Mouse (Mus musculus) bone marrow, adult 2 months (tissue): ENCODE measurements around the gene Zcchc17. TPM values are rescaled to one million over a fixed set of nuclear protein-coding genes. Genes with fewer than 3 reads are reported as not detected.

Experiments
- H3K27ac ChIP-seq: fragments of 200-500 bp; 2 replicates; pipeline ENCODE4 v1.5.1; 2012; ENCODE audit warnings: low read depth, mild to moderate bottlenecking, control low read depth, inconsistent platforms, low read length; ENCODE audit not compliant: control insufficient read depth, poor library complexity, insufficient read depth
- H3K4me1 ChIP-seq: fragments of 200-500 bp; 2 replicates; pipeline ENCODE4 v1.6.1; 2011; ENCODE audit warnings: low read length; ENCODE audit not compliant: control insufficient read depth, insufficient read depth
- H3K4me3 ChIP-seq: fragments of 200-500 bp; replicated peaks from 2 replicates; pipeline ENCODE3; 2011; ENCODE audit warnings: mild to moderate bottlenecking, low read depth, low read length, control low read depth; ENCODE audit not compliant: control insufficient read depth
- CTCF ChIP-seq: fragments of 200-500 bp; IDR thresholded peaks from 2 replicates; pipeline ENCODE4 v1.5.1; 2011; ENCODE audit warnings: low read length, control low read depth; ENCODE audit not compliant: control insufficient read depth, insufficient read depth
- POLR2A ChIP-seq: fragments of 200-500 bp; IDR thresholded peaks from 2 replicates; pipeline ENCODE4 v1.6.1; 2011; ENCODE audit warnings: low read depth, mild to moderate bottlenecking, control low read depth, low read length, borderline replicate concordance; ENCODE audit not compliant: control insufficient read depth
- WGBS: fragments of 180-500 bp; shearing (Covaris S2); methylation state at CpG from one replicate; pipeline ENCODE4 v1.1.7; 2018; 5-methylcytosine and 5-hydroxymethylcytosine counted together
- polyA plus RNA-seq: library from polyadenylated mRNA; stranded (reverse); fragments of >200 nt; gene quantifications from 2 replicates; pipeline ENCODE4 v1.2.4, GENCODE M21; 2011; ENCODE audit warnings: low replicate concordance; ENCODE audit not compliant: missing spikeins, insufficient read depth, insufficient read length

The Zcchc17 gene
- polyA plus RNA-seq, 1 experiment: 26.6 TPM

DNA sequence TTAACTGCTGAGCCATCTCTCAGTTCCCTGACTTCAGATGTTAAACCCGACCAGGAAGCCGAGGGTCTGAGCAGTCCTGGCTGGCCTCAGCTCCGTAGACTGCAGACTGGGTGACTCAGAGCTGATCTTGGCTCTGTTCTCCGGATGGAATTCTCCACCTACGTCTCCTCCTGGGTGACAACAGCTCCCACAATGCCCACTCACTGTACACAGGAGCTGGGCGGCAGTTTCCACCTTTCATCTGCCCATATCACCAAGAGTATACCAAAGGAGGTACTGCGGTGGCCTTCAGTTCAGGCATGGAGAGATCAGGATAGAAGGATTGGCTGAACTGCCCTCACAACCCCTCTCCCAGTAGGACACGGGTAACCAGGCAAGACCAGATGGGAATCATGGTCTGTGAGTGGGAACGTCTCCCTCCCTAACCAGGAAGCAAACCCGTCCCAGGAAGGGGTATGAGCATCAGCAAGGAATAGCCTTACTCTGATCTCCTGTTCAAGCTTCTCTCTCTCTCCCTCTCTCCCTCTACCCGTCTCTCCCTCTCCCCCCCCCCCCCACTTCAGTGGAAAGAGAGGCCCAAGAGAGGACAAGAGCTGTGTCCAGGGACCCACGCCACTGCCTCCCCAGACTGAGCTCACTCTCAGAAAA is 85.9 kb downstream of the Zcchc17 start:
- H3K4me1 ChIP-seq: no peaks in the 10 kb centered on the region
- 21% methylated on average over 12 of the region's 12 CpGs for WGBS
- TF ChIP-seq CTCF (no peak), POLR2A (no peak)
- H3K27ac ChIP-seq: no peak overlapping the region
- H3K4me3 ChIP-seq: no peak overlapping the region

DNA sequence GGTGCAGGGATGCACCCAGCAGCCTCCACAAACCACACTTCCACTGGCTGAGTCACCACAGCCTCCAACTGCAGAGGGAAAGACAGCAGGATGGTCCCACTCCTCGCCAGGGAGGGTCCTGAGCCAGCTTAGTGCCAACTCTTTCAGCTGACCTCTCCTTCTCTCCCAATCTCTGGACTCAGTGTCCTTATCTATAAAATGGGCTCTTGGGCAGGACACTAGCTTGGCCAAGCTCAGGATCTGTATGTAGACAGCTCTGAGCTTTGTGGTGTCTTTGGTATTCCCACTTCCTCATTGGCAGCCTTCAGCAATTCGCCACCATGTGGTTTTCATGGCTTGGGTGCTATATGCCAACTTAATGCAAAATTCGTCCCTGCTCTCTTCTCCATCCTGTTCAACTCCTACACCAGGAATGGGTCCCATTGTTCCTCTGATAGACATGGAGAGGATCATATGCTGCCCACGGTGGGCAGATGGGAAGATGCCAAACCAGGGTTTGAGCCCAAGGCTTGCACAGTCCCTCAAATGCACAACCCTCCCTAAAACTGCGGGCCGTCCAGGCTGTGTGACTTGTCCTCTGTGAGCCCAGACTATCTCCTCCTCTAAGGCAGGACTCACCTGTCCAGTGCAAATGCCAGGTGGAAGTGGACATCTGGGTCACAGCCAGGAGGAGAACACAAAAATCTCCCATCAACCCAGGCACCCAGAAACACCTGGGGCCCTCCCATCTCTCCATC is 89.0 kb downstream of the Zcchc17 start:
- H3K4me3 ChIP-seq: no peak overlapping the region
- no peak overlapping the region for H3K27ac ChIP-seq
- H3K4me1 ChIP-seq: no peaks in the 10 kb centered on the region; the same call in 1 of the 2 replicates
- TF ChIP-seq CTCF (no peak), POLR2A (no peak)
- WGBS: 43% methylated on average over 6 of the region's 6 CpGs

DNA sequence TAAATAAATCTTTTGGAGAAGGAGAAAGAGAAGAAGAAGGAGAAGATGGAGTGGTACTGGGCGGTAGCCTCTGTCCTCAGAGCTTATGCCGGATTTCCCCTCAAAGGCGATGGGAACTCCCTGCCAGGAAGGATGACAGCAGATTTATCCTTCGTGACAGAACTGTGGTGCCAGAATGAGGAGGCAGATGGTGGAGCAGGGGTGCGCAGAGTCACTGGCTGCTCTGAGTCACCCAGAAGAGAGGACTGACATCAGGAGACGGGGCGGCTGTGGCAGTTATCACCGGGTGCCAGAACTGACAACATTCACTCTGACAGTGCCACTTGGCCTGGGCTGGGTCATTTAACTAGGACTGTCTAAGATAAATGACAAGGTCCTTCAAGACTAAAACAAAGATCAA is 89.7 kb downstream of the Zcchc17 start:
- 68% methylated on average over 8 of the region's 8 CpGs for WGBS
- TF ChIP-seq POLR2A: no peak
- TF ChIP-seq CTCF: no peak
- Histone ChIP-seq H3K27ac (no peak overlapping the region), H3K4me1 (no peaks in the 10 kb centered on the region; the same call in 1 of the 2 replicates), H3K4me3 (no peak overlapping the region)

GRCm38 (mm10) chr4:130268736-130269135 is 91.0 kb downstream of the Zcchc17 start:
- TF ChIP-seq CTCF (no peak), POLR2A (no peak)
- H3K4me3 ChIP-seq: no peak overlapping the region
- H3K27ac ChIP-seq: no peak overlapping the region
- WGBS: 87% methylated on average over 10 of the region's 10 CpGs
- H3K4me1 ChIP-seq: no peaks in the 10 kb centered on the region; the same call in 1 of the 2 replicates

DNA sequence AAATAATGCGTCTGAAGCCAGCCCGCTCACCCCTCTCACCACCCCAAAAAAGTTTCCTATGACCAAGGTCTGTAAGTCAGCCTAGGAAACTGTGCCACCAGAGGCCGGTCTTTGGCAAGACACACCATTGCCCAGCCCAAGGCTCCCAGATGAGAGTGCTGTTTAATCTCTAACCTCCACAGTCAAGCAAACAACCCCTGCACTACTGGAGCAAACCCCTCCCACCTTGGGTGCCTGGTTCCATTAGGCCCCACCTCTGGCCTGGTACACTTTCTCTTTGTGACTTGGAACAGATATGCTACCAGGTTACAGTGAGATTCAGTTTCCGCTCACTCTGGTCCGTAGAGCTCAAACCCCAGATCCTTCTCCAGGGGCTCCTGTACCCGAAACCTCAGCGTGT is 92.7 kb downstream of the Zcchc17 start:
- no peak for TF ChIP-seq POLR2A
- no peak for TF ChIP-seq CTCF
- WGBS: 83% methylated on average over 7 of the region's 7 CpGs
- H3K4me1 ChIP-seq: no peaks in the 10 kb centered on the region; the same call in 1 of the 2 replicates
- no peak overlapping the region for H3K4me3 ChIP-seq
- no peak overlapping the region for H3K27ac ChIP-seq

GRCm38 (mm10) chr4:130266601-130267000 is 93.1 kb downstream of the Zcchc17 start:
- 64% methylated on average over 9 of the region's 9 CpGs for WGBS
- H3K27ac ChIP-seq: no peak overlapping the region
- no peaks in the 10 kb centered on the region; the same call in 1 of the 2 replicates for H3K4me1 ChIP-seq
- H3K4me3 ChIP-seq: peak overlapping the region; percentile 46
- TF ChIP-seq POLR2A: no peak
- TF ChIP-seq CTCF: no peak

Other genes with a start within 250 kb of the Zcchc17 start
- gene Hcrtr1, start 220.6 kb downstream of the Zcchc17 start, polyA plus RNA-seq: not detected in 2 replicates
- 29.5 and 51.1 TPM in 2 replicates for gene Tinagl1, start 184.8 kb downstream of the Zcchc17 start, polyA plus RNA-seq
- not detected in 2 replicates for gene Gm853, start 137.5 kb downstream of the Zcchc17 start, polyA plus RNA-seq
- 0.52 TPM in 1 of 2 replicates, not detected in the other for gene Serinc2, start 80.7 kb downstream of the Zcchc17 start, polyA plus RNA-seq
- 1.6 and 44.6 TPM in 2 replicates for gene Fabp3, start 51.3 kb downstream of the Zcchc17 start, polyA plus RNA-seq
- not detected in 2 replicates for gene Gm10570, start 51.3 kb downstream of the Zcchc17 start, polyA plus RNA-seq
- gene Snrnp40, start 189 bp upstream of the Zcchc17 start, polyA plus RNA-seq: 28.8 and 35.6 TPM in 2 replicates
- 5.0 TPM in 1 of 2 replicates, not detected in the other for gene Nkain1, start 214.2 kb upstream of the Zcchc17 start, polyA plus RNA-seq